Mouse (Mus musculus): ENCODE measurements around the gene Gipc2. TPM values are rescaled to one million over a fixed set of nuclear protein-coding genes. Genes with fewer than 3 reads are reported as not detected.

Gene Gipc2
- polyA plus RNA-seq, 1 experiment from 2014 or later, result 3.1 TPM

DNA sequence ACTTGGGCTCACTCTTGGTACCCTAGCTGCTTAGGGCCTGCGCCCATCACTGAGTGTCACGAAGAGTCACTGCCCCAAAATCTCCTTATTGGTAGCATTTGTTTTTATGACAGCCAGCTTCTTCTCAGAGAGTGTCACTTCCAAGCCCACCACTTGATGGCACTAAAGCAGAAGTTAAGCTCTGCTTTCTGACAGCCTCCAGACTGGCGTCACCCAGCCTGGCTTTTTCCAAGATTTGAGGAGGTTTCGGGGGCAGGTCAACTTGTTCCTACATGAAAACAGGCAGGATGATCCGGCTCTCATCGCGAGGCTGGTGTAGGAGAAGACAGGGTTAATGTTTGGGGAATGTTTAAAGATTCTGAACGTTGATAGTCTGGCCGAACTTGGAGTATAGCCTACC is 54.9 kb downstream of the Gipc2 start:
- Histone ChIP-seq H3K4me1 (peaks cover 74% of the 10 kb centered on the region), H3K9ac (no peak overlapping the region), H3K27ac (peak overlapping the region; percentile 35; the same call in 1 of the 2 replicates), H3K36me3 (no peaks in the 10 kb centered on the region), H3K4me2 (peak overlapping the region; percentile 32), H3K27me3 (peaks cover 10% of the 10 kb centered on the region), H3K9me3 (no peaks in the 10 kb centered on the region), H3K4me3 (no peak overlapping the region)
- WGBS, result 6% methylated on average over 9 of the region's 9 CpGs
- ATAC-seq (ENCODE audit: insufficient number of reproducible peaks, insufficient read depth, low FRiP score, low TSS enrichment, low read depth), result no peak

DNA sequence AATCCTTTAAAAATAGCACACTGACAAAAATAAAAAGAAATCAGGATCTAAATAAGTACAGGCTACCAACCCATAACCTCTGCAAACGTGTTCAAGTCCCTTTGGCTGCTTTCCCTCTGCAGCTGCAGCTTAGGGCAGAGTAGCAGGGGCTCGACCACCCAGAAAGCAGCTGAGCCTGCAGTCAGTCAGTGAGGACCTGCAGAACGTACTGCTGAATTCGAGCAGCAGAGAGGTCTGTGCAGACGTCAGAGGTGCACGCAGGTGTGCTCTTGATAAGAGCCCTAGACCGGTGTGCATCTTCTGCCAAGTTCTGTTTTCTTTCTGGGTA is 56.8 kb downstream of the Gipc2 start:
- Histone ChIP-seq H3K4me2 (no peak overlapping the region), H3K36me3 (no peaks in the 10 kb centered on the region), H3K27ac (peak overlapping the region; percentile 52), H3K4me1 (peaks cover 76% of the 10 kb centered on the region), H3K4me3 (no peak overlapping the region), H3K9ac (no peak overlapping the region), H3K27me3 (peaks cover 16% of the 10 kb centered on the region), H3K9me3 (no peaks in the 10 kb centered on the region)
- WGBS, result 20% methylated on average over 7 of the region's 7 CpGs
- ATAC-seq (ENCODE audit: insufficient number of reproducible peaks, insufficient read depth, low FRiP score, low TSS enrichment, low read depth), result no peak

DNA sequence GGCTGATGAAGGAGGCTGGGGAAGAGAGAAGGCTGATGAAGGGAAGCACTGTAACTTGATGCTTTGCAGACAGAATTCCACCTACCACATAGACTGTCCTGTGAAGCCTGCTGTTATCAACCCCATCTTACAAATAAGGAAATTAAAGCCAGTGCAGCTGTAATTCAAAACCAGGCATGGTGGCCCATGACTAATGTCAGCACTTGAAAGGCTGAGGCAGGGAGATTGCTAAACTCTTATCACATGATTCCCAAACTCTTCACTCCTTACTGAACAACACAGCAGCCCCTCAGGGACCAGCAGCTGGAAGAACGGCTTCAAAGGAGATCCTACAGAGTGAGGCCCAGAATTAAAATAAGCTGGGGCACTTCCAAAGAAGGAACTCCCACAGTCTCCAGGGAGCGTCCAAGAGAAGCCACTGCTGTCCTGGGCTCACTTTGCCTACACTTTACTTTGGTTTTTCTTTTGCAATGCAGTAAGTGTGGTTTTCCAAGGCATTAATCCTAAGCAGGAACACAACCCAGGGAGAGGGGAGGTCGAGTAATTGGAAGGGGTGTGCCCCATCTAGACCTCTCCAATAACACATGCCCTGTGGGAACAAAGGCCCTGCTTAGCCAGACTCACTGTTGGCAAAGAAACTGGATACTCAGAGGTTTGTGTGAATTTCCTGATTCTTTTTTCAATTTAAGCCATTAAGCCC is 57.3 kb downstream of the Gipc2 start:
- ATAC-seq (ENCODE audit: insufficient number of reproducible peaks, insufficient read depth, low FRiP score, low TSS enrichment, low read depth), result peak; percentile 57; the same call in 1 of the 2 replicates
- Histone ChIP-seq H3K9me3 (no peaks in the 10 kb centered on the region), H3K4me2 (no peak overlapping the region), H3K36me3 (no peaks in the 10 kb centered on the region), H3K4me1 (peaks cover 70% of the 10 kb centered on the region), H3K4me3 (no peak overlapping the region), H3K9ac (no peak overlapping the region), H3K27me3 (peaks cover 16% of the 10 kb centered on the region), H3K27ac (peak overlapping the region; percentile 62; the same call in 1 of the 2 replicates)
- whole genome bisulfite sequencing, result 4% methylated on average over 3 of the region's 3 CpGs

DNA sequence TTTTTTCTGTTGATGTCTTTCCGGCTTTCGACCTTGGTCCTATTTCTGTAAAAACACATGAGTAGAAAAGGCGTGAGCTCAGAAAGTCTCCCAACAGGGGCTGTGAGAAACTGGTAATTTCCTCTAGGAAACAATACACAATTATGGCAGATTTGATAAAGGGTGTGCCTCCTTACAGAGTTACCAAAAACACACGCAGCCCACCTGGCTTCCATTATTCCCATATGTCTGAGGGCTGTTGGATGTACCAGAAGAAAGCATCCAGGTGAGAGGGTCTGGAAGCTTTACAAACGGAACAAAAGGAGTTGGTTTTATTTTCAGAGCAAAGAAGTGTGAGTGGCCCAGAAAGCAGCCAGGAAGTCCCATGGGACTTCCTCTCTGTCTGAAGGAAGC is 58.0 kb downstream of the Gipc2 start:
- Histone ChIP-seq H3K4me2 (peak overlapping the region; percentile 82), H3K9me3 (no peaks in the 10 kb centered on the region), H3K36me3 (no peaks in the 10 kb centered on the region), H3K27me3 (peaks cover 16% of the 10 kb centered on the region), H3K4me3 (peak overlapping the region; percentile 44; the same call in 1 of the 2 replicates), H3K9ac (no peak overlapping the region; the same call in 1 of the 2 replicates), H3K4me1 (peaks cover 65% of the 10 kb centered on the region), H3K27ac (peak overlapping the region; percentile 62; the same call in 1 of the 2 replicates)
- ATAC-seq (ENCODE audit: insufficient number of reproducible peaks, insufficient read depth, low FRiP score, low TSS enrichment, low read depth), result no peak
- 33% methylated on average over 5 of the region's 5 CpGs for WGBS

DNA sequence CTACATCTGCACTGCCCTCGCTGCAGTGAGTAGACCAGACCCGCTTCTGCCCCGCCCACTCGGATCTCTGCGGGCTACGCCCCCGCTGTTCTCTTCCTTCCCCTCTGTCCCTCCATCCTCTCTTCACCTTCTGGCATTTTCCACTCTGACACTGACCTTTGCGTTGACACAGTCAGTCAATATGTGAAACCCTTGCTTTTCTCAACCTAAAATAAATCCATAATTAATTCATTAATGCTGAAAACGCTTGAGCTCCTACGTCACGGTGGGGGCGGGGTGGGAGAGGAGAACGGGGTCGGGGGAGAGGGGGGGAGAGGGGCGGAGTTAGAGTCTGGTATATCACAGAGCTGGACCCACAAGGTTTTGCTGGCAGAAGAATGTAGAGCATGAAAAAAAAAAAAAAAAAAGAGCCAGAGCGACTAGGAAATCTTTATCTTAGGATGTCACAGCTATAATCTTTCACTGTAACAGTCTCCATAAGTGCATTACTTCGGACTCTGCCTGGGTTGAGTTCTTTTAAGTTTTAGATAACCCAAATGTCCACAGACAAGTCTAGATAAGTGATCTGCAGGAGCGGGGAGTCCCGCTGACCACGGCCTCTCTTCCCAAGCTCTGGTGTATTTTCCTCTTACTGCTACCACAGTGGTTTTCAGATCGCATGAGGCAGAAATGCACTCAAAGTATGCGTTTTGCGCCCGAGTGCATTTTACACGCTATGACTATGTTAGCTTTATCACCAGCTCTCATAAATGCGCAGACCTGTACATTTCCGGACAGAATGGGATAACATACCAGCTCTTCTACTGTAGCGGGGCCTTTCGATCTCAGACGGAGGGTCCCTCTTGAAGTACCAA is 58.7 kb downstream of the Gipc2 start:
- ATAC-seq (ENCODE audit: insufficient number of reproducible peaks, insufficient read depth, low FRiP score, low TSS enrichment, low read depth), result peak; percentile 39; the same call in 1 of the 2 replicates
- peak overlapping the region; percentile 61; the same call in 1 of the 2 replicates for H3K9ac ChIP-seq
- WGBS, result 18% methylated on average over 30 of the region's 30 CpGs

DNA sequence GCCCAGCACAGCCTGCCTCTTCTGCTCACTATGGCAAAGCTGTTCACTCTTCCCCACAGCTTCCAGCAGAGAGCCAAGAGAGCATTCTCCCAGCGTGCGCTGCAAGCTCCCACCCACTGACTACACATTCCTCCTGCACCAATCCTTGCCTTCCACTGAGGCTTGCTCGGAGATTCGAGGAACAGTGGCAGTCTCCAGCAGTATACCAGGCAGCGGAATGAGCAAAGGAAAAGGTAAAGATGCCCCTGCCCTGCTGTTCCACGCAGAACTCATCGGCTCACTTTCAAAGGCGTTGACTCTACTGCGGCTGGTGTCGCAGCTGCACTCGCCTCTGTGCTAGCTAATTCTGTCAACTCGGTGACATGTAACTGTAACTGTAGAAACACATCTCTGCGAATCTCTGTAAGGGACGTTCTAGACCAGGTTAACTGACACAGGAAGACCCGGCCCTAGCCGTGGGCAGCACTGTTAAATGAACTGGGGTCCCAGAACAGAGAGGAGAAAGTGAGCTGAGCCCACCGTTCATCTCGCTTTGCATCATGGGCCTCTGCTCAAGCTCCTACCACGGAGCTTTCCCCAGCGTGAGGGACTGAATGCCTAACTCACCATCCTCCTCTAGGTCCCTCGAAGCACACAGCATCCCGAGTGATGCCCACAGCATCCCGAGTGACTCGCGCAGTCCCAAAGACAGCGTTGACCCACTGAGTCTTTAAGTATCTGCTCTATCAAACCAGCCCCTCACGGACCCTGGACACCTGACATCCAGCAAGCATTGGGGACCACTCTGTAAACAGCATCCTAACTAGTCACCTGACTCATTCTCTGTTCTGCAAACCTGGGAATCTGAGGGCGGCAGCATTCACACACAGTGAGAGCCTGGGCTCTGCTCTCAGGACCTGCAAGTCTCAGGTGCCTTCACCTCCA is 59.5 kb downstream of the Gipc2 start:
- Histone ChIP-seq H3K4me2 (peak overlapping the region; percentile 82), H3K27ac (no peak overlapping the region), H3K4me1 (peaks cover 59% of the 10 kb centered on the region), H3K4me3 (peak overlapping the region; percentile 44), H3K36me3 (no peaks in the 10 kb centered on the region), H3K9me3 (no peaks in the 10 kb centered on the region), H3K9ac (peak overlapping the region; percentile 61), H3K27me3 (peaks cover 16% of the 10 kb centered on the region)
- peak; percentile 1; the same call in 1 of the 2 replicates for ATAC-seq (ENCODE audit: insufficient number of reproducible peaks, insufficient read depth, low FRiP score, low TSS enrichment, low read depth)
- WGBS, result 2% methylated on average over 28 of the region's 28 CpGs

More for the DNA sequence above, 58.7 kb downstream of the Gipc2 start:
- Histone ChIP-seq H3K27me3 (peaks cover 16% of the 10 kb centered on the region), H3K4me2 (peak overlapping the region; percentile 82), H3K4me3 (peak overlapping the region; percentile 44), H3K36me3 (no peaks in the 10 kb centered on the region), H3K9me3 (no peaks in the 10 kb centered on the region), H3K4me1 (peaks cover 60% of the 10 kb centered on the region), H3K27ac (0 out of 2 replicates have a peak overlapping the region, but pooled peaks have one; percentile 16)

DNA sequence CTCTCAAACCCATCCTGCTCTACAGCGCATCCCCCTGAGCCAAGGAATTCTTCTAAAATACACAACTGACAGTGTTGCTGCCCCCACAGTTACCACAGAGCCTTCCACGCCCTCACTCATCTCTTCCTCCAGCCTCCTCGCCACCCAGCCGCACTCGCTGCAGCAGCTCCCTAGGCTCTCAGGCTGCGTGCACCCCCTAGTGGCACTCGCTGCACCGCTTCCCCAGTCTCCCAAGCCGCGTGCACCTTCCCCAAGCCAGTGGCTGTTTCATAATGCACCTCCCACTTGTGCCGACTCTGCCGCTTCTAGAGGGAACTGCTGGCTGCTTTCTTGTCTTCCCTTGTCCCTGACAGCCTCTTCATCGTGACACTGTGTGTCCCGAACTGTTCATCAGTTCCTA is 60.7 kb downstream of the Gipc2 start:
- Histone ChIP-seq H3K27me3 (peaks cover 16% of the 10 kb centered on the region), H3K27ac (no peak overlapping the region), H3K36me3 (no peaks in the 10 kb centered on the region), H3K4me1 (peaks cover 50% of the 10 kb centered on the region), H3K9me3 (no peaks in the 10 kb centered on the region), H3K9ac (no peak overlapping the region; the same call in 1 of the 2 replicates), H3K4me2 (peak overlapping the region; percentile 82), H3K4me3 (peak overlapping the region; percentile 21)
- ATAC-seq (ENCODE audit: insufficient number of reproducible peaks, insufficient read depth, low FRiP score, low TSS enrichment, low read depth), result no peak
- under 1% methylated on average over 14 of the region's 14 CpGs for WGBS

DNA sequence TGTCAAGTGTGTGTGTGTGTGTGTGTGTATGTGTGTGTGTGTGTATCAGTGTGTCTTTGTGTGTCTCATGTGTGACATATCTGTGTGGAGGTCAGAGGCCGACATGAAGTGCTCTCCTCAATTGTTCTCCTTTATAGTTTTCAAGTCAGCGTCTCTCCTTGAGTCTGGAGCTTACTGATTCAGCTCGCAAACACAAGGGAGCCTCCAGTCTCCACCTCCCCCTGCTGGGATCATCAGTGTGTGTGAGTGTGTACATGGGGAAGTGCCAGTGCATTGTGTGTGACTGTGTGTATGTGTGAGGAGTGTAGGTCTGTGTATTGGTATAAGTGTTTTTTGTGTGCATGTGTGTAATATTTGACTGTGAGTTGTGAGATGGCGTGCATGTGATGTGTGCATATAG is 62.6 kb downstream of the Gipc2 start:
- 89% methylated on average over 4 of the region's 4 CpGs for WGBS
- Histone ChIP-seq H3K27me3 (peaks cover 16% of the 10 kb centered on the region), H3K4me2 (no peak overlapping the region)

DNA sequence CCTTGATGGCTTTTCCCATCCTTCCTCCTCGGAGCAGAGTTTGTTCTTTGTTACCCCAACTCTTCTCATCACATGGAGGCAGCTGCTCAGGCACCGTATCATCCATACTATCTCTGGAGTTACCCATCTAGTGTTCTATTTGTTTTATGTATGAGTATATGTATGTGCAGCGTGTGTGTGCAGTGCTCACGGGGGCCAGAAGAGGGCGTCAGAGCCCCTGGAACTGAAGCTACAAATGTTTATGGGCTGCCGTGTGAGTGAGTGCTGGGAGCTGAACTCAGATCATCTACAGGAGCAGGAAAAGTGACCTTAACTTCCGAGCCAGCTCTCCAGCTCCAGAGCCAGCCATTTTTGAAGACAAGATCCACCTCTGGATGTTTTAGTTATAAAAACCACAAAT is 64.6 kb downstream of the Gipc2 start:
- 92% methylated on average over 7 of the region's 7 CpGs for WGBS
- no peak overlapping the region for H3K4me3 ChIP-seq
- no peak overlapping the region for H3K9ac ChIP-seq
- peaks cover 10% of the 10 kb centered on the region for H3K27me3 ChIP-seq
- H3K9me3 ChIP-seq, result no peaks in the 10 kb centered on the region
- H3K4me1 ChIP-seq, result peaks cover 15% of the 10 kb centered on the region
- ATAC-seq (ENCODE audit: insufficient number of reproducible peaks, insufficient read depth, low FRiP score, low TSS enrichment, low read depth), result no peak
- no peak overlapping the region for H3K27ac ChIP-seq
- H3K4me2 ChIP-seq, result no peak overlapping the region
- no peaks in the 10 kb centered on the region for H3K36me3 ChIP-seq

More for the DNA sequence above, 62.6 kb downstream of the Gipc2 start:
- H3K27ac ChIP-seq, result no peak overlapping the region
- ATAC-seq (ENCODE audit: insufficient number of reproducible peaks, insufficient read depth, low FRiP score, low TSS enrichment, low read depth), result no peak
- no peak overlapping the region for H3K9ac ChIP-seq
- no peak overlapping the region for H3K4me3 ChIP-seq
- H3K9me3 ChIP-seq, result no peaks in the 10 kb centered on the region
- H3K4me1 ChIP-seq, result peaks cover 31% of the 10 kb centered on the region
- H3K36me3 ChIP-seq, result no peaks in the 10 kb centered on the region

DNA sequence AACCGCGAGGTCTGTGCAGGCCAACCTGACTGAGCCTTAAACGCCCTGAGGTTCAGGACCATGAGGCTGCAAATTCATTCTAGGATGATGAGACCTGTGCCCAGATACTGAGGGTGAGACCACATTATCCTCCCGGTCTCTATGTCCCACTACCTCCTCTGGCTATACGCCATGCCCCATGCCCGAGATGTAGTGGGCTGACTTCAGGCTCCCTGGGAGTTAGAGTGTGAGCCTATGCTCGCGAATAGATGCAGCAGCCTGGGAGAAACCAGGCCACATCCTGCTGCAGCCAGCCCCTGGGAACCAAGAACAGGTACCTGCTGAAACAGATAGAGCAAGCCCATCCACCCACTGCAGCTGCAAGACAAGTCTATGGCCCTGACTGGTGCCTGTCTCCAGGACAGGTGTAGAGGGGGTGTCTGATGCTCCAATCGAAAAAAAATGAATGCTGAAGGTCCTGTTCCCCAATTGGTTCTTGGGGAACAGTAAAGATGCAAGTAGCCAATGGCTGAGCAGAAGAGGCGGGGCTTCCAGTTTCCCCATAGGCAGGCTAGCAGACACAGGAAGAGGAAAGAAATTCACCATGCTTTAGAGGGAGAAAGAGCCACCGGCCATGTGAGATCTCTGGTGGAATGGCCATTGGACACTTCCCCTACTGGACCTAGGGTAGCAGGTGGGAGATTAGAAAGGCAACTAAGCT is 65.8 kb downstream of the Gipc2 start:
- 55% methylated on average over 11 of the region's 11 CpGs for WGBS
- Histone ChIP-seq H3K27me3 (peaks cover 5% of the 10 kb centered on the region; the same call in 1 of the 2 replicates), H3K27ac (no peak overlapping the region), H3K36me3 (no peaks in the 10 kb centered on the region), H3K4me1 (peaks cover 4% of the 10 kb centered on the region; the same call in 1 of the 2 replicates), H3K9ac (no peak overlapping the region), H3K4me3 (no peak overlapping the region), H3K9me3 (no peaks in the 10 kb centered on the region), H3K4me2 (no peak overlapping the region)
- no peak for ATAC-seq (ENCODE audit: insufficient number of reproducible peaks, insufficient read depth, low FRiP score, low TSS enrichment, low read depth)
